In genomic region chr17:24163176-24163962, GRCm38 (mm10) we compare ENCODE assay signal across 8 mouse cellular contexts. TPM values are rescaled to one million over a fixed set of nuclear protein-coding genes. Genes with fewer than 3 reads are reported as not detected.
DNase-seq lines count a peak whose midpoint lies in the region; ATAC-seq and TF ChIP-seq lines count a peak whose summit lies in the region.

Gene Amdhd2, minus strand, starts transcription at chr17:24163766.

- H3K4me2 ChIP-seq in forebrain, embryonic 16.5 days (ENCODE audit: low read length) = peak within 1 kb of the TSS; percentile 94
- peak within 1 kb of the TSS; percentile 96 for H3K4me2 ChIP-seq in lung, embryonic 14.5 days

- peaks cover 71% of the 10 kb centered on the region for H3K36me3 ChIP-seq in G1E (replicated peaks)
- H3K36me3 ChIP-seq in forebrain, embryonic 16.5 days (ENCODE audit: control insufficient read depth, insufficient read depth) = peaks cover 5% of the 10 kb centered on the region; the same call in 1 of the 2 replicates
- peaks cover 28% of the 10 kb centered on the region for H3K36me3 ChIP-seq in lung, embryonic 14.5 days (ENCODE audit: insufficient read depth)
- peaks cover 6% of the 10 kb centered on the region; the same call in 1 of the 2 replicates for H3K36me3 ChIP-seq in thymus, adult 2 months (ENCODE audit: control insufficient read depth, insufficient read depth, low read length)

- peak; percentile 52; the same call in 1 of the 2 replicates for TF ChIP-seq POLR2A in olfactory bulb, adult 2 months (IDR thresholded peaks at IDR 0.05; ENCODE audit: insufficient read depth, low read depth, low read length)
- no peak for TF ChIP-seq POLR2A in thymus, adult 2 months (IDR thresholded peaks at IDR 0.05; ENCODE audit: control insufficient read depth, extremely low read depth, insufficient read depth, low read length, poor library complexity)

- H3K4me1 ChIP-seq in G1E (ENCODE audit: insufficient read depth, low read depth, low read length) = peaks cover 75% of the 10 kb centered on the region
- H3K4me1 ChIP-seq in forebrain, embryonic 16.5 days (replicated peaks; ENCODE audit: control insufficient read depth, insufficient read depth, low read length) = peaks cover 25% of the 10 kb centered on the region
- peaks cover 9% of the 10 kb centered on the region; the same call in 1 of the 2 replicates for H3K4me1 ChIP-seq in lung, embryonic 14.5 days (ENCODE audit: insufficient read depth)
- H3K4me1 ChIP-seq in olfactory bulb, adult 2 months (ENCODE audit: control insufficient read depth, insufficient read depth, low read length) = peaks cover 30% of the 10 kb centered on the region
- H3K4me1 ChIP-seq in thymus, adult 2 months (replicated peaks; ENCODE audit: control insufficient read depth, insufficient read depth, low read length) = peaks cover 18% of the 10 kb centered on the region

- intact Hi-C loops in heart, postnatal 36 days (cut with DNase I) = no loop called here

- ATAC-seq in G1E (ENCODE audit: extremely low read depth, insufficient number of reproducible peaks, low FRiP score, poor library complexity, severe bottlenecking) = peak; percentile 67
- peak; percentile 89 for ATAC-seq in forebrain, embryonic 16.5 days
- peak; percentile 93 for ATAC-seq in lung, embryonic 14.5 days (ENCODE audit: insufficient read depth)

- no peaks in the 10 kb centered on the region for H3K27me3 ChIP-seq in G1E (ENCODE audit: insufficient read depth, low read length)
- H3K27me3 ChIP-seq in forebrain, embryonic 16.5 days (replicated peaks; ENCODE audit: control insufficient read depth, insufficient read depth, low read length) = no peaks in the 10 kb centered on the region
- H3K27me3 ChIP-seq in lung, embryonic 14.5 days (ENCODE audit: insufficient read depth, low read length) = no peaks in the 10 kb centered on the region
- no peaks in the 10 kb centered on the region for H3K27me3 ChIP-seq in thymus, adult 2 months (ENCODE audit: control insufficient read depth, insufficient read depth, low read length)

- TF ChIP-seq CTCF in G1E (IDR thresholded peaks at IDR 0.05; ENCODE audit: low read depth, low read length) = no peak
- no peak for TF ChIP-seq CTCF in layer of hippocampus, adult 2 months (conservative IDR thresholded peaks at IDR 0.05)
- no peak for TF ChIP-seq CTCF in lung, embryonic 14.5 days (IDR thresholded peaks at IDR 0.05; ENCODE audit: low read depth)
- no peak for TF ChIP-seq CTCF in olfactory bulb, adult 2 months (IDR thresholded peaks at IDR 0.05; ENCODE audit: insufficient read depth, low read depth, low read length)
- no peak for TF ChIP-seq CTCF in thymus, adult 2 months (IDR thresholded peaks at IDR 0.05; ENCODE audit: borderline replicate concordance, control insufficient read depth, extremely low read depth, insufficient read depth, low read length, poor library complexity)

- 2% methylated on average over 47 of the region's 47 CpGs for WGBS in forebrain, embryonic 16.5 days
- under 1% methylated on average over 47 of the region's 47 CpGs for WGBS in lung, embryonic 14.5 days
- under 1% methylated on average over 47 of the region's 47 CpGs for WGBS in olfactory bulb, adult 2 months
- WGBS in thymus, adult 2 months = under 1% methylated on average over 47 of the region's 47 CpGs

- H3K27ac ChIP-seq in forebrain, embryonic 16.5 days (ENCODE audit: low read length) = peak within 1 kb of the TSS; percentile 82
- peak within 1 kb of the TSS; percentile 94 for H3K27ac ChIP-seq in layer of hippocampus, adult 2 months
- peak within 1 kb of the TSS; percentile 72; the same call in 1 of the 2 replicates for H3K27ac ChIP-seq in lung, embryonic 14.5 days (ENCODE audit: low read depth)
- H3K27ac ChIP-seq in olfactory bulb, adult 2 months (ENCODE audit: insufficient read depth, low read depth, low read length) = peak within 1 kb of the TSS; percentile 74
- H3K27ac ChIP-seq in thymus, adult 2 months (ENCODE audit: control insufficient read depth, insufficient read depth, low read length) = peak within 1 kb of the TSS; percentile 44

- DNase-seq in G1E (ENCODE audit: low spot score) = peak; percentile 63
- DNase-seq in cerebellum, adult 18-20 months = peak; percentile 92 to 94
- peak; percentile 96 to 97 for DNase-seq in heart, postnatal 36 days
- DNase-seq in layer of hippocampus, adult 2 months (ENCODE audit: low spot score in 2 of 2) = peak; percentile 97 to 98
- DNase-seq in lung, embryonic 14.5 days = peak; percentile 98
- peak; percentile 92 for DNase-seq in thymus, adult 2 months

- H3K4me3 ChIP-seq in G1E (ENCODE audit: low read depth, low read length) = peak within 1 kb of the TSS; percentile 83
- peak within 1 kb of the TSS; percentile 90 for H3K4me3 ChIP-seq in forebrain, embryonic 16.5 days (replicated peaks; ENCODE audit: low read length)
- peak within 1 kb of the TSS; percentile 90 for H3K4me3 ChIP-seq in layer of hippocampus, adult 2 months
- H3K4me3 ChIP-seq in lung, embryonic 14.5 days (ENCODE audit: low read depth, low read length) = peak within 1 kb of the TSS; percentile 68
- H3K4me3 ChIP-seq in olfactory bulb, adult 2 months (ENCODE audit: insufficient read depth, low read depth, low read length) = peak within 1 kb of the TSS; percentile 63
- H3K4me3 ChIP-seq in thymus, adult 2 months (ENCODE audit: control insufficient read depth, insufficient read depth, low read length) = peak within 1 kb of the TSS; percentile 74

- H3K9me3 ChIP-seq in G1E (replicated peaks) = no peaks in the 10 kb centered on the region
- H3K9me3 ChIP-seq in forebrain, embryonic 16.5 days (ENCODE audit: control insufficient read depth, low read length) = no peaks in the 10 kb centered on the region
- no peaks in the 10 kb centered on the region for H3K9me3 ChIP-seq in lung, embryonic 14.5 days (ENCODE audit: low read depth, low read length)

- H3K9ac ChIP-seq in forebrain, embryonic 16.5 days (replicated peaks; ENCODE audit: low read depth, low read length) = peak within 1 kb of the TSS; percentile 80
- peak within 1 kb of the TSS; percentile 74 for H3K9ac ChIP-seq in lung, embryonic 14.5 days

RNA-seq across cellular contexts. Expression of gene Amdhd2, which starts in this region (rescaled TPM):
- total RNA-seq in G1E (2014; fragmentation: Nextera tagmentation) = 7.2 and 18.7 TPM in 2 replicates
- 60.2 and 66.4 TPM in 2 replicates for total RNA-seq in G1E (2017)
- polyA plus RNA-seq in G1E (2012) = 44.1 and 45.3 TPM in 2 replicates
- 25.5 and 28.2 TPM in 2 replicates for polyA plus RNA-seq in forebrain, embryonic 16.5 days (2015; fragmentation: Nextera tagmentation; extraction: Ambion mirVana)
- 10 to 100 TPM; 10.8 to 15.0 TPM for total RNA-seq in heart, postnatal 36 days (2021)
- 10 to 100 TPM; 43.1 to 45.3 TPM for total RNA-seq in layer of hippocampus, adult 2 months (2021)
- polyA plus RNA-seq in lung, embryonic 14.5 days (2014; fragmentation: Nextera tagmentation; extraction: Ambion mirVana) = 23.6 and 33.3 TPM in 2 replicates
- polyA plus RNA-seq in olfactory bulb, adult 2 months (2012; ENCODE audit: insufficient read depth, insufficient read length, low replicate concordance, missing spikeins) = not detected in 2 replicates
- polyA plus RNA-seq in thymus, adult 2 months (2012; rRNA removed) = 48.2 and 57.6 TPM in 2 replicates

Comparison
In these comparisons a context has a peak if more than half of its experiments do, and no peak if none do; other contexts are left out.
1. Peak in every context shown above with its lines: DNase-seq, ATAC-seq, H3K4me3 ChIP-seq and H3K27ac ChIP-seq.
2. H3K27ac ChIP-seq: peak in every context shown above with its lines; median percentile 94 in layer of hippocampus, adult 2 months; 82 in forebrain, embryonic 16.5 days; 74 in olfactory bulb, adult 2 months; 72 in lung, embryonic 14.5 days; 44 in thymus, adult 2 months.